ENCODE assay signal across 10 mouse cellular contexts in genomic region chrX:48016906-48017601, GRCm38 (mm10). TPM values are rescaled to one million over a fixed set of nuclear protein-coding genes. Genes with fewer than 3 reads are reported as not detected.
DNase-seq lines count a peak whose midpoint lies in the region; ATAC-seq and TF ChIP-seq lines count a peak whose summit lies in the region.
"Had no signal": no experiment of that assay in that cellular context is flagged by ENCODE, and none has a peak within 500 bp of the region (broad histone marks: within the 10 kb centered on the region; RNA-seq: fewer than 3 reads in every experiment).

No protein-coding gene starts in this region.

- H3K9me3 ChIP-seq in hindbrain, postnatal 0 days (ENCODE audit: low read length): no peaks in the 10 kb centered on the region
- H3K9me3 ChIP-seq in midbrain, embryonic 14.5 days (ENCODE audit: control insufficient read depth, low read length): no peaks in the 10 kb centered on the region

- no peak for TF ChIP-seq CTCF in hindbrain, postnatal 0 days (IDR thresholded peaks at IDR 0.05; ENCODE audit: low read depth)

- no peaks in the 10 kb centered on the region for H3K4me1 ChIP-seq in hindbrain, postnatal 0 days (ENCODE audit: insufficient read depth, low read length)
- H3K4me1 ChIP-seq in midbrain, embryonic 14.5 days (ENCODE audit: control insufficient read depth, insufficient read depth, low read length): peaks cover 5% of the 10 kb centered on the region; the same call in 1 of the 2 replicates

- H3K4me2 ChIP-seq in hindbrain, postnatal 0 days (ENCODE audit: low read depth, low read length): no peak overlapping the region
- no peak overlapping the region for H3K4me2 ChIP-seq in midbrain, embryonic 14.5 days (ENCODE audit: low read length)

- peak; percentile 92 for ATAC-seq in hindbrain, postnatal 0 days
- peak; percentile 90 for ATAC-seq in midbrain, embryonic 14.5 days (ENCODE audit: low FRiP score, low TSS enrichment)

- 45% methylated on average over 7 of the region's 7 CpGs for WGBS in hindbrain, postnatal 0 days
- WGBS in midbrain, embryonic 14.5 days: 31% methylated on average over 7 of the region's 7 CpGs

- no peaks in the 10 kb centered on the region for H3K36me3 ChIP-seq in hindbrain, postnatal 0 days (ENCODE audit: insufficient read depth, low read length)
- no peaks in the 10 kb centered on the region for H3K36me3 ChIP-seq in midbrain, embryonic 14.5 days (ENCODE audit: control insufficient read depth, insufficient read depth, low read length)

- no peak overlapping the region for H3K4me3 ChIP-seq in hindbrain, postnatal 0 days (ENCODE audit: low read length)
- no peak overlapping the region for H3K4me3 ChIP-seq in midbrain, embryonic 14.5 days (replicated peaks; ENCODE audit: low read depth, low read length)
- H3K4me3 ChIP-seq: myocyte had no signal

- peak; percentile 51 for DNase-seq in layer of hippocampus, adult 11-12 months (ENCODE audit: low spot score)
- DNase-seq in layer of hippocampus, adult 9-10 months (ENCODE audit: low spot score): no peak
- peak; percentile 70 for DNase-seq in hindbrain, postnatal 0 days (ENCODE audit: low spot score)
- peak; percentile 83 for DNase-seq in midbrain, embryonic 14.5 days
- no peak for DNase-seq in kidney, postnatal 10 days
- DNase-seq in gastrocnemius, adult 8-10 months (ENCODE audit: low spot score in 2 of 2): no peak
- DNase-seq in B cell, adult 2 months: no peak
- no peak for DNase-seq in kidney, postnatal 4 days
- DNase-seq: thymus, postnatal 14 days had no signal

- no peak overlapping the region for H3K9ac ChIP-seq in hindbrain, postnatal 0 days (replicated peaks; ENCODE audit: low read length)
- H3K9ac ChIP-seq in midbrain, embryonic 14.5 days (replicated peaks; ENCODE audit: low read length): no peak overlapping the region

- H3K27me3 ChIP-seq in hindbrain, postnatal 0 days (ENCODE audit: insufficient read depth, low read length): no peaks in the 10 kb centered on the region
- H3K27me3 ChIP-seq in midbrain, embryonic 14.5 days (ENCODE audit: control insufficient read depth, insufficient read depth, low read length): peaks cover 11% of the 10 kb centered on the region; the same call in 1 of the 2 replicates

- no peak overlapping the region for H3K27ac ChIP-seq in hindbrain, postnatal 0 days
- H3K27ac ChIP-seq in midbrain, embryonic 14.5 days (replicated peaks; ENCODE audit: low read depth, low read length): peak overlapping the region; percentile 64

RNA-seq across cellular contexts. Expression of gene Apln, which starts 17.6 kb away (rescaled TPM):
- total RNA-seq in hindbrain, postnatal 0 days (2014; rRNA removed): 8.9 and 11.1 TPM in 2 replicates
- polyA plus RNA-seq in hindbrain, postnatal 0 days (2015; fragmentation: Nextera tagmentation; extraction: Ambion mirVana): 1.7 TPM in 2 replicates
- 1.8 and 2.3 TPM in 2 replicates for polyA plus RNA-seq in midbrain, embryonic 14.5 days (2014; fragmentation: Nextera tagmentation; extraction: Ambion mirVana)
- total RNA-seq in gastrocnemius, adult 8-10 months (2022): under 1 TPM; 0.21 to 0.54 (median 0.30) TPM

Comparison
In these comparisons a context has a peak if more than half of its experiments do, and no peak if none do; other contexts are left out.
1. DNase-seq: peak in layer of hippocampus, adult 11-12 months (single experiment), hindbrain, postnatal 0 days (single experiment) and midbrain, embryonic 14.5 days (single experiment); none in layer of hippocampus, adult 9-10 months (single experiment), kidney, postnatal 10 days (single experiment), gastrocnemius, adult 8-10 months (0 of 2), B cell, adult 2 months (0 of 2) and kidney, postnatal 4 days (0 of 2).